Mouse (Mus musculus) spleen, postnatal 10 days (tissue): ENCODE results near the gene Tfb2m.

Source experiments
- DNase-seq, 2 experiments: peaks; one replicate each; pipeline ENCODE4 v3.0.0; 2021 to 2022; ENCODE audit warnings: low spot score in 2 of 2

Gene Tfb2m

DNA sequence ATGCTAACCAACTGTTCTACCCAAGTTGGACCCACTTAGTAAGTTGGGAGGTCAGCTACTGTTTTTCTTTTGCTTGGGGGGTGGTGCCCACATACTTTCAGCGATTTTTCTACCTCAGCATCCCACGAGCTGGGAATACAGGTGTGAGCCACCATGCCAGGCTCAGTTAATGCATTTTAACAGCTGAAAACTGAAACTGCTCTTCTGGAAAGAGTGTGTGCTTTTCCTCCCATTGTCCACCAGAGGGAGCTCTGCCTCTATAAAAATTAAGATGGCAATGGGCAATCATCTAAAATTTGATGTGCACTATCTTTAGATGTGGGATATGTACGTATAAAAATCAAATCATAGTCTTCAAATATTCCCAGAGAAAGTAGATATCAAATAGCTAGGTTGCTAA, 43.5 kb downstream of the Tfb2m start:
- DNase-seq, result peak in 1 of 2 experiments; percentile 21

DNA sequence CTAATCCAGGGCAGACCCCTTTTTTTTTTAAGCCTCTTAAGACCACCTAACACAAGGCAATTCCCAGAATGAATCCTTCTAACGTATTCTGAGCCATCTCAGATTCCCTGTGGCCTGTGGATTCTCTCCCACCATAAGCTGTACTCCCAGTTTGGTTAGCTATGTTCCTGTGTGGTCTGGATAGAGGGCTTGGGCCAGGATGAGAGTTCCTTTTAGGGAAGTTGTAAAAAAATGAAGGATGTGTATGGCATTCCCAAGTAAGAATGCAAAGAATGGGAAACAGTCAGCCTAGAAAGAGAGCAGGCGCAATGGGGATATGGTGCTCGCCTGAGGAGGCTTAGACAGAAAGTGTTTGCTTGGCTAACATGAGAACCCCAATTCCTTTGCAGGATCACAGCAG, 46.8 kb downstream of the Tfb2m start:
- DNase-seq, result no peak

DNA sequence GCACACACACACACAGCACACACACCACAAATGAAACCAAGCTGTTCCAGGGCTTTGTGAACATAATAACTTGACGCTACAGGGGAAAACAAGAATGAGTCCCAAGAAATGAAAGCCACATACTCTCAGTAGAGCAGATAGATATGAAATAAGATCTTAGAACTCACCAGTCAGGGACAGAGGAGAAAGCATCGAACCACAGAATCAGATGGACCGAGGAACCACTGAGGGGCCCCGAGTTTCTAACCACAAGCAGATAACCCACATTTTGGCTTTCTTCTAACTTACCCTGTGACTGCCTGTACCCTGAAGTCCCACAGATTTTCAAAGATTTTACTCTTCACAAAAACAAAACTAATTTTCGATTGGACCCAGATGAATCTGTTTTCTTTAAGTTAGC, 53.2 kb downstream of the Tfb2m start:
- no peak for DNase-seq

DNA sequence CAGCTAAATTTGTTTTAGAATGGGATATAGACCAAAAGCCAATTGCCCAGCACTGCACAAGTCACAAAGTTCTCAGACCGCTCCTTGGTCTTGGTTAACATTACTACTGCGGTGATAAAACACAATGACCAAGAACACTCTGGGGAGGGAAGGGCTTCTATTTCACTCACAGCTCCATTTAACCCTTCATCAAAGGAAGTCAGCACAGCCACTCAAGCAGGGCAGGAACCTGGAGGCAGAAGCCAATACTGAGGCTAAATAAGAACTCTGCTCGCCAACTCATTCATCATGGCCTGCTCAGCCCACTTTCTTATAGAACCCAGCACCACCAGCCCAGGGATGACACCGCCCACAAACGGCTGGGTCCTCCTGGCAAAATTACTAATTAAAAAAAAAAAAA, 57.5 kb downstream of the Tfb2m start:
- DNase-seq, result no peak

GRCm38 (mm10) chr1:179487990-179488389, 58.1 kb downstream of the Tfb2m start:
- no peak for DNase-seq

- DNase-seq, result no peak
These were observed 58.8 kb downstream of the Tfb2m start for GRCm38 (mm10) chr1:179487238-179487637.

- no peak for DNase-seq
These were observed 60.1 kb downstream of the Tfb2m start for GRCm38 (mm10) chr1:179485784-179486540.

DNA sequence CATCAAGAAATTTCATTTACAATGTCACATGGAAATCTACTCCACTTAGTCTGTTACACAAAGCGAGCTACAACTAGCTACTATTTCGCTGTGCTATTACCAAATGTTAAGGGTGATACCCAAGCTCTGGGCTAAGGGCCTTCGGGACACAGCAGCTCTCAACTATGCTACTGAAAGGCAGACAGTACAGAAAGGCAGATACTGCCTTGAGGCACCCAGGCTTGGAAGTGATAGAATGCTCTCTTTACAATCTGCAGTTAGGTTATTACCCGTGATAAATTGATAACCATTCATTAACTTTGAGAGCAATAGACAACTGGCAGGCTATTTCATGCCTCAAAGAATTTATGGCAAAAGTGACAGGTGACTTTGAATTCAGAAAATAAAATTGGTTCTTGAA, 65.2 kb downstream of the Tfb2m start:
- DNase-seq, result no peak
